Mouse (Mus musculus) layer of hippocampus, adult 6 months (tissue): ENCODE results near the gene Tmem266. TPM values are rescaled to one million over a fixed set of nuclear protein-coding genes. Genes with fewer than 3 reads are reported as not detected.

Experiments
- long read RNA-seq, 2 experiments: library from polyadenylated mRNA; unstranded; transcript quantifications; one replicate each; pipeline ENCODE4 v2.0.0; 2019 to 2020
- polyA plus RNA-seq: library from polyadenylated mRNA; unstranded; fragments of <200 nt; fragmentation: Nextera tagmentation; gene quantifications from 2 replicates; pipeline ENCODE4 v1.2.3, GENCODE M21; 2021

The Tmem266 gene
- polyA plus RNA-seq: 1.5 TPM in 2 replicates
- long read RNA-seq, experiment 1, partial matches to known transcripts: 0 of 3 reads
- long read RNA-seq, experiment 1, other reads (novel, unspliced or antisense): 2 of 3 reads
- long read RNA-seq, experiment 2, partial matches to known transcripts: 0 of 4 reads
- long read RNA-seq, experiment 2, other reads (novel, unspliced or antisense): 1 of 4 reads

GRCm38 (mm10) chr9:55326515-55327233 is at the start of gene Tmem266, which contains the start of gene Nrg4:
TSS of gene Tmem266 (plus strand) at chr9:55326913.
TSS of gene Nrg4 (minus strand) at chr9:55326844.

Other genes with a start within 250 kb of the Tmem266 start
- 23.5 and 23.9 TPM in 2 replicates for gene Ube2q2, start 178.1 kb upstream of the Tmem266 start, polyA plus RNA-seq
- 39.4 and 41.9 TPM in 2 replicates for gene Fbxo22, start 118.0 kb upstream of the Tmem266 start, polyA plus RNA-seq
- 0.36 and 0.73 TPM in 2 replicates for gene Nrg4, start 69 bp upstream of the Tmem266 start, polyA plus RNA-seq
- 76.3 and 102 TPM in 2 replicates for gene Etfa, start 185.3 kb downstream of the Tmem266 start, polyA plus RNA-seq
- not detected in 2 replicates for gene Isl2, start 211.8 kb downstream of the Tmem266 start, polyA plus RNA-seq